Mouse (Mus musculus) thymus, postnatal 25 days (tissue): ENCODE measurements around the gene Snx15.

Source experiments
- DNase-seq: peaks from one replicate; pipeline ENCODE4 v3.0.0; 2022

Gene Snx15

DNA sequence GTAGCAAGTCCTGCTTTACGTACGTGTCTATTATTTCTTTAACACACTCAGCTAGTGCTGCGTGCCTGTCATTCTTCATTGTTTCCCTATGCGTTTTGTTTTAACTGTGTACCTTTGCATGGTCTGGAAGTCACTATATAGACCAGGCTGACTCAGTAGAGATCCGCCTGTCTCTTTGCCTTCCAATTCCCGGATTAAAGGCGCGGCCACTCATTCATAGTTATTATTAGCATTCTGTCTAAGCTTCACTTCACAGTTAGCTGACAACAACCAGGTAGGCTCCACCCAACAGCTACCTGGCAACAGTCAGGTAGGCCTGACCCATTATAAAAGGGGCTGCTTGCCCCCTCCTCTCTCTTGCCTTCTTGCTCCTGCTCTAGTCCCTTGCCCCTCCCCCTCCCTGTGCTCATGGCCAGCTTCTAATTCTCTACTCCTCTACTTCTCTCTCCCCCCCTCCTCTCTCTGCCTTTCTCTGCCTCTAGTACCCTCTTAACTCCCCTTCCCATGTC lies 9.4 kb downstream of the Snx15 start:
- DNase-seq: no peak

GRCm38 (mm10) chr19:6117986-6118676 lies 10.0 kb downstream of the Snx15 start, which contains the start of gene Sac3d1:
TSS of gene Sac3d1 (minus strand) at chr19:6118650.
- peak; percentile 90 for DNase-seq

GRCm38 (mm10) chr19:6117346-6117985 lies 10.6 kb downstream of the Snx15 start:
- no peak for DNase-seq

GRCm38 (mm10) chr19:6116113-6116850 lies 11.8 kb downstream of the Snx15 start:
- DNase-seq: no peak

GRCm38 (mm10) chr19:6113116-6113515 lies 15.0 kb downstream of the Snx15 start:
- DNase-seq: no peak

- DNase-seq: no peak
Observed at GRCm38 (mm10) chr19:6105586-6105985, 22.5 kb downstream of the Snx15 start, which contains the start of gene Naaladl1. TSS of gene Naaladl1 (plus strand) at chr19:6105782.

DNA sequence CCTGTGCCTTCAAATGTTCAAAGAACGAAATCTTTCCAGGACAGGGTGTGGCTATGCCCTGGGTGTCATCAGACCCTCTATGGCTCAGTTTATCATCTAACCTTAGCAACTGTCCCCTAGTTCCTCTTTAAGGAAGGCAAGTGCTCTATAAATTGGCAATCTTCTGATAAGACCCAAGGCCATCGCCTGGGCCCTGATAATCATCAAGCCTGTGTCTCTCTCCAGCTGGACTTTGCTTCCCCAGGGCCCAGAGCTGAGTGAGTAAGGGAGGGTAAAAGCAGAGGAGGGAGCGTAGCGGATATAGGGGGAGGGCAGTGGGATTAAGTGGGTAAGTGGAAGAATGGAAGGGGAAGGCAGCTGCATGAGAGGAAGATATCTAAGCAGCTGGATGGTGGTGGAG lies 23.6 kb downstream of the Snx15 start:
- DNase-seq: no peak

DNA sequence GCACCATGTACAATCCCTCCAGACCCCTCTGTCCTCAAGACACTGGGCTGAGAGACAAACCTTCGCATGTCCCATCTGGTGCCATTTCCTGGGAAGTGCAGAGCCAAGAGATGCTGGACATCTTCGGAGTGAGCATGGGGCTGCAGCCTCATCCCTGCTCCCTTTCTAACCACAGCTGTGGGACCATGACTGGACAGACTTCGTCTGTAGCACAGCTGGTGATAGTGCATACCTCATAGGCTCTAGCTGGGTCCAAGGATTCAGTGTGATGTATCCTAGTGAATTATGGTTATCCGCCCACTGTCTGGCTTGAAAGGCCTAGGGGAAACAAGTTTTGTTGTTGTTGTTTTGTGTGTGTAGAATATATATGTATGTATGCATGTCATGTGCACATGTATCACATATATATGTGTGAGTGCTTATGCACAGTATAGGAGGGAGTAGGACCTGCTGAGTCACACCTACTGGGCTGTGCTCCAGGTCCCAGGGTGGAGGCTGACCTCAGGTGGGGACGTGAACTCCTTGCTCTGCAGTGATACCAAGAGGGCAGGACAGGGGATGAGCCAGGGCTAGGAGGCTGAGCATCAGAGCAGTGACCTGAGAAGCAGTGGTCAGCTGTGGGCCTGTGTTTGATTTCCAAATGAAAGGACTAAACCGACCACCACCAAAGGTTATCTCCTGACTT lies 25.8 kb downstream of the Snx15 start:
- DNase-seq: no peak

DNA sequence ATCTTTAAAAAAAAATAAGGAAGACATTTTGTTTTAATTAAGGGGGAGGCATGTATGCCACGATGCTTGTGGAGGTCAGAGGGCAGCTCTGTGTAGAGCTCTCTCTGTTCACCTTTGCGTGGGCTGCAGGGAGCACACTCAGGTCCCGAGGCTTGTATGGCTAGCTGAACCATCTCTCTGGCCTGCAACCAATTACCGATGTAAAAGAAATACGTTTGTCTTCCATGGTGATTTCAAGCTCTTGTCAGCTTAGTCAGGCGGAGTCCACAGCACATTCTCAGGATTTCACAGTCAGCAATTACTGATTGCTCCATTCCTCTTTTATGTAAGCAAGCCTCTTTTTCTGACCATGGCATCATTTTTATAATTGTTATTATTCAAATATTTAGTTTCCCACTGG lies 26.9 kb downstream of the Snx15 start:
- DNase-seq: no peak

DNA sequence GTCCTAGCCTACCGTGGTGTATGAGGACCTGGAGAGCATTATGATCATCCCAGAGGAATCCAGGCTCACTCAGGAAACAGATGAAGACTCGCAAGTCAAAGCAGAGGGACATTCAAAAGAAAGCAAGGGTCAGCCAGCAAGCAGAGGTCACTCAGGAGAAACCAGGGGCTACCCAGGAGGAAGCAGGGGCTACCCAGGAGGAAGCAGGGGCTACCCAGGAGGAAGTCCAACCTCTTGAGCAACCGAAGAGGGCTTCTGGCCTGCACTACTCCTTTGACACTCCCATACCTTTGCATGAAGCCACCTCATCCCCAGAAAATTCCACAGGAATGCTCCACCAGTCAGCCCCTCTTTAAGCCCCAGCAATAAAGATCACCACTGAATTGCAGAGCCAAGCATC lies 30.3 kb downstream of the Snx15 start:
- no peak for DNase-seq

- no peak for DNase-seq
Observed at GRCm38 (mm10) chr19:6094119-6094518, 34.0 kb downstream of the Snx15 start, which contains the start of gene AC131692.1. TSS of gene AC131692.1 (plus strand) at chr19:6094419.

DNA sequence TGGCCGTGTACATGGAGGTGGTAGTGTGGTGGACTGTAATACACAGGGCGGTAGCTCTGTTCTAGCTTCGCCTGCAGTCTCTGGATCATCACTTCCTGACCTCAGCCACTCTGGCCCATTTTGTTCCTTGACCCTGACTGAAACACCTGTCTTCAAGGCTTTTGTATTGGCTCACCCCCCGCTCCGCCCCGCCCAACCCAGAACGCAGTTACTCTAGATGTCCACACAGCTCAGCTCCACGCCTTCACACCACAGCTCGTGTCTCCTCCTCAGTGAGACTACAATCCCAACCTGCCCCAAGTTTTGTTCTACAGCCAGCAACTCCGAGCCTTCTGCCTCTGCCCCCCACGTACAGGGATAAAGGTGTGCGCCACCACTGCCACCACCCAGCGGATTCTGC lies 39.3 kb downstream of the Snx15 start:
- no peak for DNase-seq

DNA sequence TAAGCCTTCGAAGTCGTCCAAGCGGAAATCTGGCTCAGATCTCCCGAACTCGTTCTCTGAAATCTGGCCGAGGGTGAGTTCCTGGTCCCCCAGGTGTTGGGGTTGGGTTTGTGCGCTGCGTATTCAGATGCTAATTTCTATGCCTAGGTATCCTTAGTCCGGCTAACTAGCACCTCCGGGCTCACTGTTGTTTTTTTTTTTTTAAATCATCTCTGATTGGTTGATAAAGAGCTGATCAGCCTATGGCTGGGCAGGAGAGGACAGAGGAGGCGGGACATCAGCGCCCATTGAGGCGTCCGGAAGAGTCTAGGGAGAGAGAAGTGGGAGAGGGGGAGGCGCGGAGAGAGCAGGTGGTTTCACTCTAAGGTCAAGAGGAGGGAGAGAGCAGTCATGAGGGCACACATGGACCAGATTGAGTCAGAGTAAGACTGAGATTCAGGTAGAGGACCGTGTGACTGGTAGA lies 42.7 kb downstream of the Snx15 start:
- DNase-seq: peak; percentile 70

- peak; percentile 94 for DNase-seq
Observed at GRCm38 (mm10) chr19:6084478-6085248, 43.4 kb downstream of the Snx15 start, which contains the start of the genes Zfpl1 and Cdca5. TSS of gene Zfpl1 (minus strand) at chr19:6084956. TSS of gene Cdca5 (plus strand) at chr19:6084983.

DNA sequence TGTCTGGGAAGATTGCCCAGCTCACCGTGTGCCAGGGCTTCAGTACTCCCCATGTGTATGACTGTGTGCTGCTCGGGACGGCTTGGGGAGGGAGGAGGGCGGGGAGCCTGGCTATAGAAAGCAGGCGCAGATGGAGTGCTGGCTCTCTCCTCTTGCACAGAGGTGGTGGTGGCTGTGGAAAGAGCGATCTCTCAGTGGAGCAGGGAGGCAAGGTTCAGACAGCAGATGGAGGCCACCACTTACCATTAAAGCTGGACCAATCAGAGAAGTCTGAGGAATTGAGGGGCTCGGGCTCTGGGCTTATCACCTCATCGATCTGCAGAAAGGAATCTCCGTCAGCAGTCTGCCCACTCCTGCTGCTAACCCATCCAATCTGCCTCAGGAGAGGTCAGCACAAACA lies 45.9 kb downstream of the Snx15 start, which contains the start of gene Gm28374:
Gene Gm28374, minus strand, starts transcription at position 101 of the 400 bp plus-strand sequence.
- DNase-seq: no peak

DNA sequence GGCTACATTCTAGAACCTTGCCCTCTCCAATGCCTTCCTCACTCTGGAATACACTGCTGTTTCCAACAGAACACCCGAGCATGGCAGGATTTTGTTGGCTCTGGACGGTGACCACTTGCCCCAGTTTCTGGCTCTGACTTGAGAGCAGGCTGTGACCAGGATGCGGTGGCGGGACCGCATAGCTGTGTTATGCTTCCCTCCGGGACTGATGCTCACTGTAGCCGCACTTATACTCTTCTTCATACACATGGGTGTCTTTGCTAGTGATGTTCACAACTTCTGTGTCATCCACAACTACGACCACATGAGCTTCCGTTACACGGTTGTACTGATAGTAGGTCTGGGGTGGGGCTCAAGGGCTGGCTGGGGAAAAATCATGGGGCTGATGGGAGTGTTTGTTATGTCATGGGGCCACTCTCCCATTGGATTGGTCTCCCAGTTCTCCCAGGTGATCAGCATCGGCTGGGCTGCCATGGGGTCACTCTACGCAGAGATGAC lies 48.1 kb downstream of the Snx15 start, which contains the start of gene Tmem262:
Gene Tmem262, plus strand, starts transcription at position 51 of the 498 bp plus-strand sequence.
- no peak for DNase-seq

DNA sequence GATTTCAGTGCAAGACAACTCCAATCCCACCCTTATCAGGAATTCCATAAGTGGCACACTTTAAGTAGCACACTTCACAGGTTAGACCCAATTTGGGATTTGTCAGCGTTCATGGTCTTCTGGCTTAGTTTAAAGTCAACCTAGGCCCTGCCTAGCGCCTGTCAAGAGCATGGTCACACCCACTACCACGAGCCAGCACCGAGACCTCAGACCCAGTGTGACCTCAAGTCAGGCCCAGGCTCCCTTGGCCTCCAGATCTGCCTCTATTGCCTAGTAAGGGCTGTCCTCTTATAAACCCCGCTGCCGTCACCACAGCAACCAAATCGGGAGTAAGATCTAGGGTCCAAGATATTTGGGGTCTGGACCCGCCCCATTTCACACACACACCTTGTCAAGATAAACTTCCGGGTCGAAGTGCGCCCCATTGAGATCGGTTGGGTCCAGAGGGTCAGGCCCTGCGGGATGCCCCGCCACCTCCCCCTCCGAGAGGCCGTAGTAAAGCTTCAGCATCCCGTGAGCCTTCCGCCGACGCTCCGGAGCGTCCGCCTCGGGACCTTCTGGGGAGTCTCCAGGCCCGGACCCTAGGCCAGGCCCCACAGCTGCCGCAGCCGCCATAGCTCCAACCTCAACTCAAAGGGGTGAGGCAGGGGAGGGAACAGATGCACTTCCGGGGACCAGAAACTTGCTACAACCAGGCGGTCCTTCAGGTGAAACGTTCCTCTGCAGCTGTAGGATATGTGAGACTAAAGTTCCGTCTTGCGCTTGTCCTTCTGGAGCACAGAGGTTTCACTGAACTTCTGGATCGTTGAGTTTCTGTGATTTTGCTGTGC lies 51.3 kb downstream of the Snx15 start, which contains the start of gene Vps51:
Gene Vps51, minus strand, starts transcription at position 668 of the 830 bp plus-strand sequence.
- peak; percentile 88 for DNase-seq

DNA sequence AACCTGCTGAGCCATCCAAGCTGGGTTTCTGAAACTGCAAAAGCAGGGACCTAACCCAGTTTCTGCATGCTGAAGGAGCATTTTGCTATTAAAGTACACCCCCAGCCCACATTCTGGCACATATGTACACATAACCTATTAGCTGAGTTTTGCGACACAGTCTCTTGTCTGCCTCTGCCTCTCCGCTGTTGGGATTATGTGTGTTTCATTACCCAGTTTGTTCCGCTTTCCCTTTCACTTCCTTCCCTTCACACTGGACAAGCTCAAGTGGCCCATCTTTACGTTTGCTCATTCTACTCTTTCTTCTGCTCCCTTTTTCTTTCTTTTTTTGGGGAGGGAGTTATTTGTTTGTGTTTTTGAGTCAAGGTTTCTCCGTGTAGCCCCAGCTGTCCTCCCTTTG lies 54.2 kb downstream of the Snx15 start:
- no peak for DNase-seq

DNA sequence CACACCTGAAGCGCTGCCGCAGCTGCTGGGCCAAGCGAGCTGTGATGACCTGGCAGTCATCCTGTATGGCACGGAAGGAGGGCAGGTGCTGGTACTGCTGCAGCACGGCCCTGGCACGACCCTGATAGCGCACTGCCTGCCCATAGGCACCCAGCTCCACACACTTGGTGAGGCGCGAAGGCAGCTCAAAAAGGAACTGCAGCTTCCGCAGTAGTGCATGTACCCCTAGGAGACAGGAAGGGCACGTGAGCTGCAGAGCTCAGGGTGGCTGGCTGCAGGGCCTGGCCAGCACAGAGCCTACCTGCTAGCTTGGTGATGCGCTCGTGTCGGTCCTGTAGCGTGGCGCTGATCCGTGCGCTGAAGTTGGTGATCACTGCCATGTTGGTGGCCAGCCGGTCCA lies 56.8 kb downstream of the Snx15 start:
- no peak for DNase-seq

DNA sequence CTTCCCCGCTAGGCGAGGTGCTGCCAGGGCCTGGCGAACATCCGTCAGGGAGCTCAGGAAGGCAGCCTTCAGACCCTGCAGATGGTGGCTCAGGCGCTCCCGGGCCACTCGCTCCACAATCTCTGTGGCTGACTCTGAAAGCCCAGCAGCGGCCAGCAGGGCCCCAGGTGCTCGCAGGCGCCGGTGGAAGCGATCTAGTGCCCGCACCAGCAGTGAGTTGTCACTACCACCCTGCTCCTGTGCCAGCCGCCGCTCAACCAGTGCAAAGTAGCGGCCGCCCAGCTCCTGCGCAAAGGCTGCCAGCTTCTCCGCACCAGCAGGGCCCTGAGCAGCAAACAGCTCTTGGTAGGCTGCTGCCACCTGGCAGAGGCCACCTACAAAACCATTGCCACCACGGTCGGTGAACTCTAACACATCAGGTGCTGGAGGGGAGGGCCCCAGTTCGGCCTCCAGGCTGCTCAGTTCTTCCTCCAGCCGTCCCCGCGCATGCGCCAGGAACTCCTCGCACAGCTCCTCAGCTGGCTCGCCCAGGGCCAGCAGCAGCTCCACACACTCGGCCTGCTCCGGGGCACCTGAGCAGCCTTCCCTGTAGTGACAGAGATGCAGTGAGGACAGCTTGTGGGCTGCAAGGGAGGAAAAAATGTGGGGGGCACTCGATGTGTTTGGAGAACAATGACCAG lies 57.4 kb downstream of the Snx15 start:
- no peak for DNase-seq
